Mouse (Mus musculus): ENCODE results near the gene Syn3. TPM values are rescaled to one million over a fixed set of nuclear protein-coding genes. Genes with fewer than 3 reads are reported as not detected.
"Not testable (repeated sequence)": the region's sequence is repeated elsewhere in the genome, so short reads cannot be mapped to it uniquely, and the experiment has no call there.

Syn3 gene
- polyA plus RNA-seq, 1 experiment = 0.75 TPM

- Histone ChIP-seq H3K27me3 (ENCODE audit: control insufficient read depth, insufficient read depth, low read length) (no peaks in the 10 kb centered on the region), H3K27ac (ENCODE audit: insufficient read depth, low read depth, low read length) (no peak overlapping the region), H3K4me1 (ENCODE audit: control insufficient read depth, insufficient read depth, insufficient read length, low read length) (no peaks in the 10 kb centered on the region), H3K4me3 (ENCODE audit: low read depth, low read length) (no peak overlapping the region), H3K36me3 (ENCODE audit: control insufficient read depth, insufficient read depth, low read length) (no peaks in the 10 kb centered on the region)
- 63% methylated on average over 2 of the region's 2 CpGs for WGBS
- TF ChIP-seq POLR2A (IDR thresholded peaks at IDR 0.05; ENCODE audit: low read depth, low read length) = no peak
- no peak for TF ChIP-seq CTCF (IDR thresholded peaks at IDR 0.05; ENCODE audit: extremely low read depth, insufficient read length, insufficient replicate concordance, low read depth, low read length)
Observed at GRCm38 (mm10) chr10:86381922-86382260, 116.8 kb downstream of the Syn3 start.

GRCm38 (mm10) chr10:86381150-86381921, 117.4 kb downstream of the Syn3 start:
- Histone ChIP-seq H3K27ac (ENCODE audit: insufficient read depth, low read depth, low read length) (no peak overlapping the region), H3K36me3 (ENCODE audit: control insufficient read depth, insufficient read depth, low read length) (no peaks in the 10 kb centered on the region), H3K27me3 (ENCODE audit: control insufficient read depth, insufficient read depth, low read length) (no peaks in the 10 kb centered on the region), H3K4me1 (ENCODE audit: control insufficient read depth, insufficient read depth, insufficient read length, low read length) (no peaks in the 10 kb centered on the region), H3K4me3 (ENCODE audit: low read depth, low read length) (no peak overlapping the region)
- 80% methylated on average over 9 of the region's 9 CpGs for WGBS
- TF ChIP-seq CTCF (IDR thresholded peaks at IDR 0.05; ENCODE audit: extremely low read depth, insufficient read length, insufficient replicate concordance, low read depth, low read length) = no peak
- no peak for TF ChIP-seq POLR2A (IDR thresholded peaks at IDR 0.05; ENCODE audit: low read depth, low read length)

- TF ChIP-seq POLR2A (IDR thresholded peaks at IDR 0.05; ENCODE audit: low read depth, low read length) = no peak
- TF ChIP-seq CTCF (IDR thresholded peaks at IDR 0.05; ENCODE audit: extremely low read depth, insufficient read length, insufficient replicate concordance, low read depth, low read length) = no peak
- Histone ChIP-seq H3K27me3 (ENCODE audit: control insufficient read depth, insufficient read depth, low read length) (no peaks in the 10 kb centered on the region), H3K27ac (ENCODE audit: insufficient read depth, low read depth, low read length) (no peak overlapping the region), H3K4me1 (ENCODE audit: control insufficient read depth, insufficient read depth, insufficient read length, low read length) (no peaks in the 10 kb centered on the region), H3K4me3 (ENCODE audit: low read depth, low read length) (no peak overlapping the region), H3K36me3 (ENCODE audit: control insufficient read depth, insufficient read depth, low read length) (no peaks in the 10 kb centered on the region)
- 73% methylated on average over 2 of the region's 2 CpGs for WGBS
Observed at GRCm38 (mm10) chr10:86380626-86381025, 118.1 kb downstream of the Syn3 start.

GRCm38 (mm10) chr10:86378803-86379202, 119.9 kb downstream of the Syn3 start:
- H3K4me3 ChIP-seq (ENCODE audit: low read depth, low read length); H3K27ac ChIP-seq (ENCODE audit: insufficient read depth, low read depth, low read length); H3K27me3 ChIP-seq (ENCODE audit: control insufficient read depth, insufficient read depth, low read length); H3K4me1 ChIP-seq (ENCODE audit: control insufficient read depth, insufficient read depth, insufficient read length, low read length); H3K36me3 ChIP-seq (ENCODE audit: control insufficient read depth, insufficient read depth, low read length): not testable (repeated sequence)
- WGBS = 70% methylated on average over 2 of the region's 2 CpGs

- TF ChIP-seq POLR2A (IDR thresholded peaks at IDR 0.05; ENCODE audit: low read depth, low read length) (no peak), CTCF (IDR thresholded peaks at IDR 0.05; ENCODE audit: extremely low read depth, insufficient read length, insufficient replicate concordance, low read depth, low read length) (no peak)
- H3K27ac ChIP-seq (ENCODE audit: insufficient read depth, low read depth, low read length) = no peak overlapping the region
- no peaks in the 10 kb centered on the region for H3K36me3 ChIP-seq (ENCODE audit: control insufficient read depth, insufficient read depth, low read length)
- H3K27me3 ChIP-seq (ENCODE audit: control insufficient read depth, insufficient read depth, low read length) = no peaks in the 10 kb centered on the region
- no peak overlapping the region for H3K4me3 ChIP-seq (ENCODE audit: low read depth, low read length)
- H3K4me1 ChIP-seq (ENCODE audit: control insufficient read depth, insufficient read depth, insufficient read length, low read length) = no peaks in the 10 kb centered on the region
- 84% methylated on average over 8 of the region's 8 CpGs for WGBS
Observed at GRCm38 (mm10) chr10:86376392-86377185, 122.1 kb downstream of the Syn3 start.

GRCm38 (mm10) chr10:86375903-86376302, 122.8 kb downstream of the Syn3 start:
- WGBS = 75% methylated on average over 11 of the region's 11 CpGs
- Histone ChIP-seq H3K36me3 (ENCODE audit: control insufficient read depth, insufficient read depth, low read length) (no peaks in the 10 kb centered on the region), H3K4me1 (ENCODE audit: control insufficient read depth, insufficient read depth, insufficient read length, low read length) (no peaks in the 10 kb centered on the region), H3K4me3 (ENCODE audit: low read depth, low read length) (no peak overlapping the region), H3K27me3 (ENCODE audit: control insufficient read depth, insufficient read depth, low read length) (no peaks in the 10 kb centered on the region), H3K27ac (ENCODE audit: insufficient read depth, low read depth, low read length) (no peak overlapping the region)
- TF ChIP-seq CTCF (IDR thresholded peaks at IDR 0.05; ENCODE audit: extremely low read depth, insufficient read length, insufficient replicate concordance, low read depth, low read length) (no peak), POLR2A (IDR thresholded peaks at IDR 0.05; ENCODE audit: low read depth, low read length) (no peak)

- TF ChIP-seq POLR2A (IDR thresholded peaks at IDR 0.05; ENCODE audit: low read depth, low read length) (no peak), CTCF (IDR thresholded peaks at IDR 0.05; ENCODE audit: extremely low read depth, insufficient read length, insufficient replicate concordance, low read depth, low read length) (no peak)
- H3K36me3 ChIP-seq (ENCODE audit: control insufficient read depth, insufficient read depth, low read length) = no peaks in the 10 kb centered on the region
- 83% methylated on average over 2 of the region's 2 CpGs for WGBS
- H3K27ac ChIP-seq (ENCODE audit: insufficient read depth, low read depth, low read length) = no peak overlapping the region
- no peak overlapping the region for H3K4me3 ChIP-seq (ENCODE audit: low read depth, low read length)
- no peaks in the 10 kb centered on the region for H3K27me3 ChIP-seq (ENCODE audit: control insufficient read depth, insufficient read depth, low read length)
- H3K4me1 ChIP-seq (ENCODE audit: control insufficient read depth, insufficient read depth, insufficient read length, low read length) = no peaks in the 10 kb centered on the region
Observed at GRCm38 (mm10) chr10:86374061-86374460, 124.6 kb downstream of the Syn3 start.

Measured in small intestine, adult 2 months (tissue).